Mouse (Mus musculus) midbrain, embryonic 14.5 days (tissue): ENCODE results near the gene Gjb2. TPM values are rescaled to one million over a fixed set of nuclear protein-coding genes. Genes with fewer than 3 reads are reported as not detected.
A peak's percentile ranks its signal among the peaks of the same experiment; 100 is the strongest.

Experiments used
- ATAC-seq: fragments of 200-750 bp; cut with Nextera tagmentation; 2 replicates; pipeline ENCODE4 v1.8.0; 2017; ENCODE audit warnings: moderate number of reproducible peaks, moderate library complexity; ENCODE audit not compliant: low FRiP score, low TSS enrichment
- DNase-seq: peaks from one replicate; pipeline ENCODE4 v3.0.0-alpha.2; 2015
- H3K27ac ChIP-seq: fragments of 300-500 bp; sonication (generic); replicated peaks from 2 replicates; pipeline ENCODE4 v1.5.1; 2014; ENCODE audit warnings: mild to moderate bottlenecking, low read depth, low read length, moderate library complexity
- H3K27me3 ChIP-seq: fragments of 300-500 bp; sonication (generic); 2 replicates; pipeline ENCODE4 v1.6.1; 2014; ENCODE audit warnings: low read length, control low read depth, mixed read lengths; ENCODE audit not compliant: control insufficient read depth, insufficient read depth
- H3K36me3 ChIP-seq: fragments of 300-500 bp; sonication (generic); 2 replicates; pipeline ENCODE4 v1.6.1; 2014; ENCODE audit warnings: low read length, control low read depth; ENCODE audit not compliant: control insufficient read depth, insufficient read depth
- H3K4me1 ChIP-seq: fragments of 300-500 bp; sonication (generic); 2 replicates; pipeline ENCODE4 v1.6.1; 2014; ENCODE audit warnings: mild to moderate bottlenecking, antibody characterized with exemption, low read length, control low read depth; ENCODE audit not compliant: control insufficient read depth, insufficient read depth
- H3K4me2 ChIP-seq: fragments of 300-500 bp; sonication (generic); 2 replicates; pipeline ENCODE4 v1.6.1; 2014; ENCODE audit warnings: mild to moderate bottlenecking, low read length, moderate library complexity
- H3K4me3 ChIP-seq: fragments of 300-500 bp; sonication (generic); replicated peaks from 2 replicates; pipeline ENCODE4 v1.5.1; 2014; ENCODE audit warnings: low read depth, low read length
- H3K9ac ChIP-seq: fragments of 300-500 bp; sonication (generic); replicated peaks from 2 replicates; pipeline ENCODE4 v1.6.1; 2014; ENCODE audit warnings: mild to moderate bottlenecking, low read length, moderate library complexity
- H3K9me3 ChIP-seq: fragments of 300-500 bp; sonication (generic); 2 replicates; pipeline ENCODE4 v1.6.1; 2016; ENCODE audit warnings: low read length, control low read depth, mixed read lengths; ENCODE audit not compliant: control insufficient read depth
- WGBS: fragments of 180-500 bp; shearing (Covaris S2); extraction: QIAGEN DNeasy Blood & Tissue Kit; methylation state at CpG from one replicate; pipeline ENCODE4 v1.1.7; 2014; 5-methylcytosine and 5-hydroxymethylcytosine counted together
- polyA plus RNA-seq: library from polyadenylated mRNA; unstranded; fragments of >200 nt; fragmentation: Nextera tagmentation; extraction: Ambion mirVana; gene quantifications from 2 replicates; pipeline ENCODE4 v1.2.1, GENCODE M21; 2014

The Gjb2 gene
- polyA plus RNA-seq, 1 experiment from 2014 or later, result 11.2 TPM

- 0 out of 2 replicates have a peak, but pooled peaks cover 3% of the 10 kb centered on the region for H3K4me1 ChIP-seq
- H3K4me3 ChIP-seq, result no peak overlapping the region
- no peaks in the 10 kb centered on the region for H3K9me3 ChIP-seq
- H3K27me3 ChIP-seq, result peaks cover 46% of the 10 kb centered on the region
- no peak for DNase-seq
- no peak overlapping the region for H3K27ac ChIP-seq
- H3K36me3 ChIP-seq, result no peaks in the 10 kb centered on the region
- no peak overlapping the region for H3K4me2 ChIP-seq
- WGBS, result 72% methylated on average over 5 of the region's 5 CpGs
- no peak for ATAC-seq
- H3K9ac ChIP-seq, result no peak overlapping the region
Measured at GRCm38 (mm10) chr14:57107916-57108315, 3.4 kb upstream of the Gjb2 start.

- H3K36me3 ChIP-seq, result no peaks in the 10 kb centered on the region
- peaks cover 50% of the 10 kb centered on the region for H3K27me3 ChIP-seq
- no peaks in the 10 kb centered on the region for H3K9me3 ChIP-seq
- DNase-seq (no peak), ATAC-seq (no peak)
- no peak overlapping the region for H3K4me2 ChIP-seq
- H3K27ac ChIP-seq, result no peak overlapping the region
- H3K9ac ChIP-seq, result no peak overlapping the region
- no peak overlapping the region for H3K4me3 ChIP-seq
- 0 out of 2 replicates have a peak, but pooled peaks cover 3% of the 10 kb centered on the region for H3K4me1 ChIP-seq
- WGBS, result 78% methylated on average over 8 of the region's 8 CpGs
Measured at GRCm38 (mm10) chr14:57107091-57107490, 2.6 kb upstream of the Gjb2 start.

GRCm38 (mm10) chr14:57105721-57106120 lies 1.2 kb upstream of the Gjb2 start:
- no peaks in the 10 kb centered on the region for H3K9me3 ChIP-seq
- H3K27me3 ChIP-seq, result peaks cover 50% of the 10 kb centered on the region
- 0 out of 2 replicates have a peak, but pooled peaks cover 3% of the 10 kb centered on the region for H3K4me1 ChIP-seq
- WGBS, result 40% methylated on average over 11 of the region's 11 CpGs
- no peak overlapping the region for H3K9ac ChIP-seq
- H3K36me3 ChIP-seq, result no peaks in the 10 kb centered on the region
- no peak overlapping the region for H3K4me3 ChIP-seq
- peak; percentile 9 for DNase-seq
- no peak overlapping the region for H3K27ac ChIP-seq
- H3K4me2 ChIP-seq, result no peak overlapping the region
- no peak for ATAC-seq

GRCm38 (mm10) chr14:57105111-57105510 lies 609 bp upstream of the Gjb2 start:
- ATAC-seq (no peak), DNase-seq (no peak)
- H3K27ac ChIP-seq, result no peak overlapping the region
- 0 out of 2 replicates have a peak, but pooled peaks cover 3% of the 10 kb centered on the region for H3K4me1 ChIP-seq
- H3K9ac ChIP-seq, result no peak overlapping the region
- H3K4me2 ChIP-seq, result peak overlapping the region; percentile 99
- WGBS, result 9% methylated on average over 14 of the region's 14 CpGs
- H3K36me3 ChIP-seq, result no peaks in the 10 kb centered on the region
- H3K4me3 ChIP-seq, result peak overlapping the region; percentile 59
- H3K9me3 ChIP-seq, result no peaks in the 10 kb centered on the region
- H3K27me3 ChIP-seq, result peaks cover 50% of the 10 kb centered on the region

GRCm38 (mm10) chr14:57103711-57104105 lies 794 bp downstream of the Gjb2 start:
- 1% methylated on average over 22 of the region's 22 CpGs for WGBS
- DNase-seq (no peak), ATAC-seq (no peak)
- Histone ChIP-seq H3K27ac (no peak overlapping the region), H3K4me3 (peak overlapping the region; percentile 59), H3K4me2 (peak overlapping the region; percentile 99), H3K9ac (peak overlapping the region; percentile 39), H3K36me3 (no peaks in the 10 kb centered on the region), H3K4me1 (0 out of 2 replicates have a peak, but pooled peaks cover 3% of the 10 kb centered on the region), H3K27me3 (peaks cover 50% of the 10 kb centered on the region), H3K9me3 (no peaks in the 10 kb centered on the region)

- 55% methylated on average over 6 of the region's 6 CpGs for WGBS
- ATAC-seq, result no peak
- no peak overlapping the region for H3K9ac ChIP-seq
- no peak overlapping the region for H3K27ac ChIP-seq
- 0 out of 2 replicates have a peak, but pooled peaks cover 3% of the 10 kb centered on the region for H3K4me1 ChIP-seq
- no peak for DNase-seq
- H3K27me3 ChIP-seq, result peaks cover 50% of the 10 kb centered on the region
- H3K36me3 ChIP-seq, result no peaks in the 10 kb centered on the region
- H3K9me3 ChIP-seq, result no peaks in the 10 kb centered on the region
- H3K4me2 ChIP-seq, result no peak overlapping the region
- H3K4me3 ChIP-seq, result no peak overlapping the region
Measured at GRCm38 (mm10) chr14:57103121-57103520, 1.4 kb downstream of the Gjb2 start.

GRCm38 (mm10) chr14:57101623-57102022 lies 2.9 kb downstream of the Gjb2 start:
- Histone ChIP-seq H3K36me3 (no peaks in the 10 kb centered on the region), H3K4me2 (no peak overlapping the region), H3K9me3 (no peaks in the 10 kb centered on the region), H3K9ac (no peak overlapping the region), H3K27me3 (peaks cover 41% of the 10 kb centered on the region), H3K4me1 (0 out of 2 replicates have a peak, but pooled peaks cover 3% of the 10 kb centered on the region), H3K4me3 (no peak overlapping the region), H3K27ac (no peak overlapping the region)
- 92% methylated on average over 7 of the region's 7 CpGs for WGBS
- no peak for ATAC-seq
- no peak for DNase-seq

GRCm38 (mm10) chr14:57095855-57096254 lies 8.6 kb downstream of the Gjb2 start:
- H3K9me3 ChIP-seq, result no peaks in the 10 kb centered on the region
- H3K27me3 ChIP-seq, result no peaks in the 10 kb centered on the region
- H3K4me1 ChIP-seq, result no peaks in the 10 kb centered on the region
- DNase-seq (no peak), ATAC-seq (no peak)
- H3K4me2 ChIP-seq, result no peak overlapping the region
- H3K4me3 ChIP-seq, result no peak overlapping the region
- no peaks in the 10 kb centered on the region for H3K36me3 ChIP-seq
- H3K9ac ChIP-seq, result no peak overlapping the region
- 81% methylated on average over 4 of the region's 4 CpGs for WGBS
- no peak overlapping the region for H3K27ac ChIP-seq

- Histone ChIP-seq H3K4me1 (no peaks in the 10 kb centered on the region), H3K36me3 (no peaks in the 10 kb centered on the region), H3K27ac (no peak overlapping the region), H3K9me3 (no peaks in the 10 kb centered on the region), H3K9ac (no peak overlapping the region), H3K4me2 (no peak overlapping the region), H3K4me3 (no peak overlapping the region), H3K27me3 (no peaks in the 10 kb centered on the region)
- DNase-seq (peak; percentile 52), ATAC-seq (no peak)
- WGBS, result 9% methylated on average over 8 of the region's 8 CpGs
Measured at GRCm38 (mm10) chr14:57093029-57093428, 11.5 kb downstream of the Gjb2 start.
